Mouse (Mus musculus) liver, adult 2 months (tissue): Measurements from ENCODE around the gene Mlycd. TPM values are rescaled to one million over a fixed set of nuclear protein-coding genes. Genes with fewer than 3 reads are reported as not detected.

Source experiments
- DNase-seq: peaks from one replicate; pipeline ENCODE4 v3.0.0-alpha.2; 2011; ENCODE audit warnings: low read depth, low spot score; ENCODE audit errors: extremely low read depth
- H3K27ac ChIP-seq: fragments of 200-500 bp; replicated peaks from 2 replicates; pipeline ENCODE4 v1.5.1; 2012; ENCODE audit warnings: low read depth, mild to moderate bottlenecking, control low read depth, inconsistent platforms, low read length; ENCODE audit not compliant: insufficient read depth
- H3K27me3 ChIP-seq: fragments of 200-500 bp; 2 replicates; pipeline ENCODE4 v1.6.1; 2012; ENCODE audit warnings: mild to moderate bottlenecking, moderate library complexity, low read length, inconsistent platforms; ENCODE audit not compliant: control insufficient read depth, insufficient read depth
- H3K36me3 ChIP-seq: fragments of 200-500 bp; 2 replicates; pipeline ENCODE4 v1.6.1; 2012; ENCODE audit warnings: low read length, inconsistent platforms; ENCODE audit not compliant: control insufficient read depth, insufficient read depth
- H3K4me1 ChIP-seq: fragments of 200-500 bp; 2 replicates; pipeline ENCODE4 v1.6.1; 2011; ENCODE audit warnings: low read length; ENCODE audit not compliant: control insufficient read depth, insufficient read depth
- H3K4me3 ChIP-seq: fragments of 200-500 bp; 2 replicates; pipeline ENCODE4 v1.5.1; 2011; ENCODE audit warnings: low read depth, mild to moderate bottlenecking, control low read depth, low read length, moderate library complexity; ENCODE audit not compliant: insufficient read depth
- H3K79me2 ChIP-seq: fragments of 200-500 bp; 2 replicates; pipeline ENCODE4 v1.6.1; 2012; ENCODE audit warnings: inconsistent platforms, mild to moderate bottlenecking, low read length, moderate library complexity; ENCODE audit not compliant: control insufficient read depth, insufficient read depth
- H3K9ac ChIP-seq: fragments of 200-500 bp; 2 replicates; pipeline ENCODE4 v1.6.1; 2012; ENCODE audit warnings: low read depth, mild to moderate bottlenecking, control low read depth, inconsistent platforms, low read length
- CTCF ChIP-seq: fragments of 200-500 bp; IDR thresholded peaks from 2 replicates; pipeline ENCODE4 v1.5.1; 2011; ENCODE audit warnings: low read depth, low read length, control low read depth
- POLR2A ChIP-seq: fragments of 200-500 bp; IDR thresholded peaks from 2 replicates; pipeline ENCODE4 v1.6.1; 2011; ENCODE audit warnings: low read length, control low read depth; ENCODE audit not compliant: insufficient read depth; ENCODE audit errors: extremely low read depth
- WGBS: fragments of 180-500 bp; shearing (Covaris S2); methylation state at CpG from one replicate; pipeline ENCODE4 v1.1.7; 2018; 5-methylcytosine and 5-hydroxymethylcytosine counted together
- polyA plus RNA-seq: library from polyadenylated mRNA; depleted of rRNA; stranded (reverse); fragments of >200 nt; gene quantifications from 2 replicates; pipeline ENCODE4 v1.2.3, GENCODE M21; 2012
- total RNA-seq: library from RNA; depleted of rRNA; stranded (reverse); fragments of >200 nt; gene quantifications from 2 replicates; pipeline ENCODE4 v1.2.3, GENCODE M21; 2014

Gene Mlycd
- total and polyA plus RNA-seq, 2 experiments: 57.3 to 115 TPM

GRCm38 (mm10) chr8:119435527-119435926, 40.8 kb downstream of the Mlycd start:
- peaks cover 53% of the 10 kb centered on the region for H3K4me1 ChIP-seq
- no peaks in the 10 kb centered on the region for H3K27me3 ChIP-seq
- TF ChIP-seq POLR2A: no peak
- no peak for TF ChIP-seq CTCF
- peak; percentile 55 for DNase-seq
- WGBS: 51% methylated on average over 7 of the region's 7 CpGs
- no peak overlapping the region for H3K4me3 ChIP-seq
- H3K27ac ChIP-seq: peak overlapping the region; percentile 78
- H3K9ac ChIP-seq: no peak overlapping the region
- peaks cover 12% of the 10 kb centered on the region for H3K79me2 ChIP-seq
- peaks cover 7% of the 10 kb centered on the region; the same call in 1 of the 2 replicates for H3K36me3 ChIP-seq

- peak overlapping the region; percentile 86 for H3K27ac ChIP-seq
- H3K4me3 ChIP-seq: peak overlapping the region; percentile 7; the same call in 1 of the 2 replicates
- TF ChIP-seq POLR2A (no peak), CTCF (no peak)
- peaks cover 50% of the 10 kb centered on the region for H3K4me1 ChIP-seq
- H3K9ac ChIP-seq: peak overlapping the region; percentile 13
- 54% methylated on average over 10 of the region's 10 CpGs for WGBS
- H3K27me3 ChIP-seq: no peaks in the 10 kb centered on the region
- H3K36me3 ChIP-seq: peaks cover 11% of the 10 kb centered on the region; the same call in 1 of the 2 replicates
- peak; percentile 20 for DNase-seq
- peaks cover 12% of the 10 kb centered on the region for H3K79me2 ChIP-seq
Measured at GRCm38 (mm10) chr8:119436331-119436730, 41.7 kb downstream of the Mlycd start.

- H3K36me3 ChIP-seq: peaks cover 17% of the 10 kb centered on the region; the same call in 1 of the 2 replicates
- H3K9ac ChIP-seq: peak overlapping the region; percentile 95
- 2% methylated on average over 9 of the region's 9 CpGs for WGBS
- TF ChIP-seq POLR2A (peak; percentile 100), CTCF (peak; percentile 5; the same call in 1 of the 2 replicates)
- H3K4me1 ChIP-seq: peaks cover 45% of the 10 kb centered on the region
- peak; percentile 92 for DNase-seq
- peak overlapping the region; percentile 93 for H3K27ac ChIP-seq
- peak overlapping the region; percentile 89 for H3K4me3 ChIP-seq
- H3K27me3 ChIP-seq: no peaks in the 10 kb centered on the region
- H3K79me2 ChIP-seq: peaks cover 12% of the 10 kb centered on the region
Measured at GRCm38 (mm10) chr8:119436933-119437332, 42.3 kb downstream of the Mlycd start.

GRCm38 (mm10) chr8:119437506-119437905, 42.8 kb downstream of the Mlycd start:
- 15% methylated on average over 11 of the region's 11 CpGs for WGBS
- peak overlapping the region; percentile 93 for H3K27ac ChIP-seq
- peak overlapping the region; percentile 89 for H3K4me3 ChIP-seq
- peaks cover 22% of the 10 kb centered on the region; the same call in 1 of the 2 replicates for H3K36me3 ChIP-seq
- H3K4me1 ChIP-seq: peaks cover 43% of the 10 kb centered on the region
- TF ChIP-seq POLR2A: peak; percentile 69; the same call in 1 of the 2 replicates
- no peak; the same call in 1 of the 2 replicates for TF ChIP-seq CTCF
- H3K9ac ChIP-seq: peak overlapping the region; percentile 95
- no peaks in the 10 kb centered on the region for H3K27me3 ChIP-seq
- peak; percentile 66 for DNase-seq
- H3K79me2 ChIP-seq: peaks cover 12% of the 10 kb centered on the region

- Histone ChIP-seq H3K36me3 (peaks cover 36% of the 10 kb centered on the region), H3K4me3 (peak overlapping the region; percentile 89), H3K4me1 (peaks cover 33% of the 10 kb centered on the region), H3K27me3 (no peaks in the 10 kb centered on the region), H3K9ac (peak overlapping the region; percentile 95), H3K79me2 (peaks cover 12% of the 10 kb centered on the region), H3K27ac (peak overlapping the region; percentile 93)
- DNase-seq: peak; percentile 85
- 17% methylated on average over 6 of the region's 6 CpGs for WGBS
- TF ChIP-seq POLR2A (peak; percentile 39; the same call in 1 of the 2 replicates), CTCF (peak; percentile 20; the same call in 1 of the 2 replicates)
Measured at GRCm38 (mm10) chr8:119438876-119439275, 44.2 kb downstream of the Mlycd start.

GRCm38 (mm10) chr8:119439424-119439823, 44.7 kb downstream of the Mlycd start:
- peak overlapping the region; percentile 93 for H3K27ac ChIP-seq
- H3K4me1 ChIP-seq: peaks cover 28% of the 10 kb centered on the region
- DNase-seq: no peak
- H3K79me2 ChIP-seq: peaks cover 12% of the 10 kb centered on the region
- peak overlapping the region; percentile 89 for H3K4me3 ChIP-seq
- H3K27me3 ChIP-seq: no peaks in the 10 kb centered on the region
- peaks cover 40% of the 10 kb centered on the region for H3K36me3 ChIP-seq
- TF ChIP-seq CTCF (0 out of 2 replicates have a peak, but pooled peaks have one; percentile 11), POLR2A (no peak)
- 31% methylated on average over 2 of the region's 2 CpGs for WGBS
- peak overlapping the region; percentile 95 for H3K9ac ChIP-seq
